9 mouse cellular contexts compared by ENCODE assay signal in the genomic region with DNA sequence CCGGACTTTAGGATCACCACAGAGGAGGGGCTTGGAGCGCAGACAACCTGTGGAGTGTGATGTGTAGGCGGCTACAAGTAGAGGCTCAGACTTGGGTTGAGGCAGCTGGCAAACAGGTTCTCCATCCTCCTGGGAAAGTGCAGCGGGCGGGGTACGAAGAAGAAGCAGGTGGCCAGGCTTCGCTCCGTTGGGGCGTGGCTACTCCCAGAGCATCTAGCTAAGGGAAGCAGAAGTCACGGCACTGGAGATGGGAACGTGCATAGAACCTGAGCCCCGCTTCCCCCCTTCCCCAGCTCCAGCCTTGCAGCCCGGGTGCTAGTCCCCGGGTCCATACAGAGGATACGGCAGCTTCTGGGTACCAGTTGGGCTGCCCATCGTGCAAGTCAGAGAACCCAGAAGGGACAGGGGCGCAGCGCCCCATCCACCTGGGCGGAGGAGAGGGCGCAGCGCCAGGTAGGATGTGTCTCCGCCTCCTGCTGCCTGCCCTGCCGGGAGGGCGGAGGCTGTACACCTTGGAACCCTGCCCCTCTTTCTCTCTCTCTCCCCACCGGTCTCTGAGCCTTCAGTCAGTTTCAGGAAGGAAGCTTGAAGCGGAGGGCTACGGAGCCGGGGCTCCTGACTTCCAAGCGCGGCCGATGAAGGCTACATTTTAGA. TPM values are rescaled to one million over a fixed set of nuclear protein-coding genes. Genes with fewer than 3 reads are reported as not detected.
DNase-seq lines count a peak whose midpoint lies in the region; ATAC-seq and TF ChIP-seq lines count a peak whose summit lies in the region.
"Had no signal": no experiment of that assay in that cellular context is flagged by ENCODE, and none has a peak within 500 bp of the region (broad histone marks: within the 10 kb centered on the region; RNA-seq: fewer than 3 reads in every experiment).

A gene (plus strand): TSS at position 248 of the 654 bp plus-strand sequence.

- peak; percentile 34; the same call in 1 of the 2 replicates for ATAC-seq in intestine, postnatal 0 days
- peak; percentile 53 for ATAC-seq in stomach, postnatal 0 days (ENCODE audit: low FRiP score, low TSS enrichment)

- DNase-seq in heart, adult 11 months: peak; percentile 90
- no peak for DNase-seq in heart, adult 18-20 months
- no peak for DNase-seq in testis, postnatal 14 days (ENCODE audit: low spot score)
- DNase-seq in stomach, postnatal 0 days (ENCODE audit: low spot score): peak; percentile 63
- no peak for DNase-seq in yolk sac, embryonic 10.5 days (ENCODE audit: low spot score)
- no peak for DNase-seq in gastrocnemius, adult 18-20 months (ENCODE audit: low spot score)
- DNase-seq: liver, embryonic 13.5 days had no signal

- H3K9me3 ChIP-seq in intestine, postnatal 0 days (ENCODE audit: control insufficient read depth): no peaks in the 10 kb centered on the region
- no peaks in the 10 kb centered on the region for H3K9me3 ChIP-seq in stomach, postnatal 0 days (ENCODE audit: control insufficient read depth, low read length)
- H3K9me3 ChIP-seq: liver, embryonic 13.5 days had no signal

- H3K27ac ChIP-seq in testis, adult 2 months (ENCODE audit: control insufficient read depth, insufficient read depth, low read depth, low read length): no peak within 1 kb of the TSS
- H3K27ac ChIP-seq in intestine, postnatal 0 days (ENCODE audit: low read depth, low read length): no peak within 1 kb of the TSS
- H3K27ac ChIP-seq in stomach, postnatal 0 days (replicated peaks): peak within 1 kb of the TSS; percentile 71
- H3K27ac ChIP-seq: liver, embryonic 13.5 days had no signal

- peak within 1 kb of the TSS; percentile 41 for H3K4me2 ChIP-seq in intestine, postnatal 0 days (replicated peaks; ENCODE audit: low read depth)
- peak within 1 kb of the TSS; percentile 44 for H3K4me2 ChIP-seq in stomach, postnatal 0 days (replicated peaks; ENCODE audit: low read depth)
- H3K4me2 ChIP-seq: liver, embryonic 13.5 days had no signal

- TF ChIP-seq EP300 in stomach, postnatal 0 days (optimal IDR thresholded peaks at IDR 0.05): no peak

- WGBS in intestine, postnatal 0 days: 6% methylated on average over 31 of the region's 31 CpGs
- WGBS in stomach, postnatal 0 days: 5% methylated on average over 29 of the region's 31 CpGs

- H3K9ac ChIP-seq in intestine, postnatal 0 days (ENCODE audit: low read depth, low read length): no peak within 1 kb of the TSS
- peak within 1 kb of the TSS; percentile 31; the same call in 1 of the 2 replicates for H3K9ac ChIP-seq in stomach, postnatal 0 days (ENCODE audit: low read length)
- H3K9ac ChIP-seq: liver, embryonic 13.5 days had no signal

- H3K36me3 ChIP-seq in testis, adult 2 months (ENCODE audit: control insufficient read depth, insufficient read depth, low read length): no peaks in the 10 kb centered on the region
- no peaks in the 10 kb centered on the region for H3K36me3 ChIP-seq in intestine, postnatal 0 days (ENCODE audit: control insufficient read depth, insufficient read depth)
- no peaks in the 10 kb centered on the region for H3K36me3 ChIP-seq in stomach, postnatal 0 days (ENCODE audit: control insufficient read depth, insufficient read depth, low read length)
- H3K36me3 ChIP-seq: liver, embryonic 13.5 days had no signal

- no peak for TF ChIP-seq POLR2A in testis, adult 2 months (IDR thresholded peaks at IDR 0.05; ENCODE audit: control insufficient read depth, low read depth, low read length)

- TF ChIP-seq CTCF in testis, adult 2 months (IDR thresholded peaks at IDR 0.05; ENCODE audit: control insufficient read depth, insufficient read depth, insufficient replicate concordance, low read depth, low read length): no peak
- TF ChIP-seq CTCF in intestine, postnatal 0 days (IDR thresholded peaks at IDR 0.05; ENCODE audit: low read depth): no peak
- no peak for TF ChIP-seq CTCF in stomach, postnatal 0 days (IDR thresholded peaks at IDR 0.05; ENCODE audit: low read depth)

- no peaks in the 10 kb centered on the region for H3K27me3 ChIP-seq in testis, adult 2 months (ENCODE audit: control insufficient read depth, insufficient read depth, low read length)
- peaks cover 64% of the 10 kb centered on the region for H3K27me3 ChIP-seq in intestine, postnatal 0 days (replicated peaks; ENCODE audit: control insufficient read depth, insufficient read depth, low read length)
- no peaks in the 10 kb centered on the region for H3K27me3 ChIP-seq in stomach, postnatal 0 days (ENCODE audit: control insufficient read depth, insufficient read depth, low read length)

- peaks cover 6% of the 10 kb centered on the region for H3K4me1 ChIP-seq in testis, adult 2 months (ENCODE audit: control insufficient read depth, insufficient read depth, low read length)
- 0 out of 2 replicates have a peak, but pooled peaks cover 4% of the 10 kb centered on the region for H3K4me1 ChIP-seq in intestine, postnatal 0 days (replicated peaks; ENCODE audit: control insufficient read depth, insufficient read depth, low read length)
- no peaks in the 10 kb centered on the region for H3K4me1 ChIP-seq in stomach, postnatal 0 days (replicated peaks; ENCODE audit: control insufficient read depth, insufficient read depth)

- peak within 1 kb of the TSS; percentile 3 for H3K4me3 ChIP-seq in testis, adult 2 months (ENCODE audit: control insufficient read depth, low read depth, low read length)
- 0 out of 2 replicates have a peak within 1 kb of the TSS, but pooled peaks have one; percentile 0 for H3K4me3 ChIP-seq in intestine, postnatal 0 days (ENCODE audit: low read depth, low read length)
- peak within 1 kb of the TSS; percentile 8; the same call in 1 of the 2 replicates for H3K4me3 ChIP-seq in stomach, postnatal 0 days (ENCODE audit: low read depth, low read length)
- H3K4me3 ChIP-seq: liver, embryonic 13.5 days had no signal

RNA-seq across cellular contexts. Expression of the gene that starts here (rescaled TPM):
- not detected for total RNA-seq in heart, adult 18-20 months (2021)
- 0.08 and 0.21 TPM in 2 replicates for polyA plus RNA-seq in testis, adult 2 months (2012; rRNA removed)
- polyA plus RNA-seq in intestine, postnatal 0 days (2015; fragmentation: Nextera tagmentation; extraction: Ambion mirVana): 0.05 and 0.23 TPM in 2 replicates
- 1.8 and 2.3 TPM in 2 replicates for polyA plus RNA-seq in stomach, postnatal 0 days (2015; fragmentation: Nextera tagmentation; extraction: Ambion mirVana)
- not detected for total RNA-seq in gastrocnemius, adult 18-20 months (2021)
- polyA plus RNA-seq: liver, embryonic 13.5 days had no signal

Comparison
In these comparisons a context has a peak if more than half of its experiments do, and no peak if none do; other contexts are left out.
1. DNase-seq: peak in heart, adult 11 months (single experiment) and stomach, postnatal 0 days (single experiment); none in heart, adult 18-20 months (0 of 2), testis, postnatal 14 days (single experiment), yolk sac, embryonic 10.5 days (single experiment) and gastrocnemius, adult 18-20 months (single experiment).
2. Peak in ATAC-seq, H3K4me3 ChIP-seq and H3K4me2 ChIP-seq in intestine, postnatal 0 days; RNA of the gene not detected or under 1 TPM.
3. Peak in every context shown above with its lines, with median percentiles within 50 percentile points of each other: H3K4me3 ChIP-seq.